Mouse (Mus musculus): ENCODE measurements around the gene Elovl3. TPM values are rescaled to one million over a fixed set of nuclear protein-coding genes. Genes with fewer than 3 reads are reported as not detected.

The Elovl3 gene
- total RNA-seq, 4 experiments from 2014 or later = 0.19 TPM; not detected in 3

Other genes with a start within 250 kb of the Elovl3 start
- 10 to 100 TPM; 14.8 to 19.0 (median 16.0) TPM for gene Armh3, start 133.4 kb upstream of the Elovl3 start, total RNA-seq (2022)
- 1 to 10 TPM; 5.3 to 6.7 (median 6.1) TPM for gene Hps6, start 128.4 kb upstream of the Elovl3 start, total RNA-seq (2022)
- gene Pprc1, start 87.0 kb upstream of the Elovl3 start, total RNA-seq (2022) = 10 to 100 TPM; 12.3 to 17.0 (median 13.8) TPM
- gene Ldb1, start 86.7 kb upstream of the Elovl3 start, total RNA-seq (2022) = 10 to 100 TPM; 37.1 to 51.0 (median 42.0) TPM
- gene Nolc1, start 56.0 kb upstream of the Elovl3 start, total RNA-seq (2022) = 10 to 100 TPM; 18.4 to 19.6 (median 18.7) TPM
- 1 to 10 TPM in 2 of 4 experiments, under 1 TPM in 2; 0.34 to 1.7 (median 1.1) TPM for gene Pitx3, start 16.4 kb downstream of the Elovl3 start, total RNA-seq (2022)
- 10 to 100 TPM; 37.7 to 45.6 (median 41.9) TPM for gene Gbf1, start 20.6 kb downstream of the Elovl3 start, total RNA-seq (2022)
- gene Nfkb2, start 172.4 kb downstream of the Elovl3 start, total RNA-seq (2022) = 10 to 100 TPM; 17.9 to 22.3 (median 20.1) TPM
- gene Psd, start 195.3 kb downstream of the Elovl3 start, total RNA-seq (2022) = under 1 TPM; 0.35 to 0.86 (median 0.53) TPM
- gene Fbxl15, start 196.3 kb downstream of the Elovl3 start, total RNA-seq (2022) = 1 to 10 TPM; 4.0 to 6.4 (median 5.6) TPM
- gene Cuedc2, start 206.8 kb downstream of the Elovl3 start, total RNA-seq (2022) = 10 to 100 TPM; 76.5 to 91.0 (median 83.5) TPM
- 1 to 10 TPM; 3.7 to 4.5 (median 3.8) TPM for gene Mfsd13a, start 209.2 kb downstream of the Elovl3 start, total RNA-seq (2022)
- gene 2310034G01Rik, start 218.4 kb downstream of the Elovl3 start, total RNA-seq (2022) = under 1 TPM; 0.44 to 0.66 (median 0.48) TPM